Mouse (Mus musculus): Measurements from ENCODE around the gene Ccr1. TPM values are rescaled to one million over a fixed set of nuclear protein-coding genes. Genes with fewer than 3 reads are reported as not detected.

The Ccr1 gene
- total and polyA plus RNA-seq, 3 experiments: 1.6 to 4.9 (median 1.6) TPM

DNA sequence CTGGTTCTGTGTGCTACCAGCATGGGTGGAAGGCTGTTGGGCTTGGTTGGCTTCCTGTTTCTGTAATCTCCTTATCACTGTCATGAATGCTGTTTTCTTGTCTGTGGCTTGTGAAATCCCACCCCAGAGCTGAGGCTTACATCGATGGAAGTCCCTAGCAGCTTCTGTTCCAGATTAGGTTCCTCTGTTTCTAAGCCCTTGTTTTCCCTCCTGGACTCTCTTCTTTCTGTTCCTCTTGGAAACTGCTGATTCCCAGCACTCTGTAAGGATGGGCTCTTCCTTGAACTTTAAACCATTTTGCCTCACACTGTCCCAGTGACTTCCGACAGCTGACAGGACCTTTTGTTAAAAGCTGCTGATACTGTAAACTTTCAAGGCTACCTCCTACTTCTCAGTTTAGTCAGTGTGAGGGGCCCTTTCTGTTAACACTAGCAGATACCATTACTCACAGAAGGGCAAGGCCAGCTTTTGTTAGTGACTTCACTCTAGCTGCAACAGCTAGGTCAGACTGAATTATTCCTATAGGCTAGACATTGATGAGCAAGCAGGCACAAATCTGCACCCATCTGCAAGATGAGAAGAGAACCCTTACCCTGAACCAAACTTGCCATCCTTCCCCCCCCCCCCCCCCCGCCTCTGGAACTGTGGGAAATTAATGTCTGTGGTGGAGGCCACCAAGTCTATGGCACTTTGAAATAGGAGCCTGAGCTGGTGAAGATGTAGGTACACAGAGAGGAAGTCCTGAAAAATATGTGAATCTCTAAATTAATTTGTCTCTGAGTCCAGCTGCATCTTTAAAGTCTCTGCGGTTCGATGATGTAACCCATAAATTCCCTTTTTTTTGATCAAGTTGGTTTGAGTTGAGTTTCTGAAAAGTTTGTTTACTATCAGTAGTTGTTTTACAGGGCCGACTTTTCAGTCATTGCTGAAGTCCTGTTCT is 36.5 kb downstream of the Ccr1 start:
- Histone ChIP-seq H3K9me3 (replicated peaks; ENCODE audit: low read length) (no peaks in the 10 kb centered on the region), H3K36me3 (replicated peaks in 1 of 2; ENCODE audit: control insufficient read depth in 1 of 2, insufficient read depth in 1 of 2, low read length in 1 of 2) (no peaks in the 10 kb centered on the region), H3K9ac (ENCODE audit: insufficient read depth, low read depth) (0 out of 2 replicates have a peak overlapping the region, but pooled peaks have one; percentile 3), H3K4me3 (replicated peaks in 1 of 3; ENCODE audit: low read depth in 2 of 3, low read length in 2 of 3, poor library complexity in 1 of 3) (no peak overlapping the region), H3K27me3 (replicated peaks) (no peaks in the 10 kb centered on the region), H3K27ac (ENCODE audit: insufficient read depth, low read depth) (no peak overlapping the region; the same call in 1 of the 2 replicates), H3K79me2 (replicated peaks; ENCODE audit: control insufficient read depth, extremely low read depth, insufficient read depth, poor library complexity, severe bottlenecking) (no peaks in the 10 kb centered on the region), H3K4me2 (ENCODE audit: insufficient read depth, low read depth, poor library complexity, severe bottlenecking) (no peak overlapping the region), H3K4me1 (ENCODE audit: control insufficient read depth in 1 of 2, insufficient read depth in 2 of 2) (peaks cover 31 to 63% of the 10 kb centered on the region in 2 experiments)
- in situ Hi-C loops (cut with MboI; ENCODE audit: low pct_ligation_motif_present, low pct_unique_long_range_greater_than_20kb, low sequenced_read_pairs) (no loop called here), dilution Hi-C loops (cut with MboI; ENCODE audit: extremely low pct_ligation_motif_present, extremely low pct_unique_long_range_greater_than_20kb, low sequenced_read_pairs) (no loop called here)
- DNase-seq (ENCODE audit: extremely low read depth): no peak
- TF ChIP-seq MAZ (IDR thresholded peaks at IDR 0.05; ENCODE audit: low read depth, low read length) (no peak), MEF2A (IDR thresholded peaks at IDR 0.05; ENCODE audit: borderline replicate concordance, low read depth, low read length) (no peak), ZC3H11A (IDR thresholded peaks at IDR 0.05; ENCODE audit: low read depth, low read length) (no peak), GABPA (IDR thresholded peaks at IDR 0.05; ENCODE audit: insufficient replicate concordance, low read depth, low read length) (no peak), CTCF (conservative IDR thresholded peaks at IDR 0.05 in 1 of 2, IDR thresholded peaks at IDR 0.05 in 1 of 2; ENCODE audit: low read depth in 2 of 2, low read length in 2 of 2) (no peak), SMC3 (IDR thresholded peaks at IDR 0.05; ENCODE audit: low read depth, low read length) (no peak), ZKSCAN1 (IDR thresholded peaks at IDR 0.05; ENCODE audit: borderline replicate concordance, low read depth, low read length) (no peak), NRF1 (IDR thresholded peaks at IDR 0.05; ENCODE audit: low read depth, low read length) (no peak), E2F4 (IDR thresholded peaks at IDR 0.05; ENCODE audit: insufficient replicate concordance, low read depth, low read length) (no peak), ZMIZ1 (IDR thresholded peaks at IDR 0.05; ENCODE audit: low read depth, low read length) (no peak), KAT2A (IDR thresholded peaks at IDR 0.05; ENCODE audit: insufficient replicate concordance, low read length) (no peak), JUND (conservative IDR thresholded peaks at IDR 0.05; ENCODE audit: low read depth, low read length) (no peak), CHD1 (IDR thresholded peaks at IDR 0.05; ENCODE audit: low read depth, low read length) (no peak)

DNA sequence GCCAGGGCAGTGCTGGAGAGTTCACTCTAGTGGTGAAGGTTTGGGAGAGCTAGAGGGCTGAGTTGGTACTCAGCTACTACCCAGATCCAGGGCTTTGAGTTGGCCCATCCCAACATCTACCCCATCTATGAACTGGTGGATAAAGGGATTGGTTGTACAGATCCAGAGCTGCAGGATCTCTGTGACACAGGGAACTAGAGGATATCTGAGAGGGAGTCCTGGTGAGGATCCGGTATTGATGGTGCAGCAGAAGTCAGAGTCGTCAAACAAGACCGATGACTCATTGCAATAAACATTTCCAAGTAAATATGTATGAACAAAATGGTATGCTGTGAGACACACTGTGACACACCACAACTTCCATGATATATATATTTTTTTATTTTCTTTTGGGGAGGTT is 37.6 kb downstream of the Ccr1 start:
- Histone ChIP-seq H3K4me1 (ENCODE audit: control insufficient read depth in 1 of 2, insufficient read depth in 2 of 2) (peaks cover 29 to 61% of the 10 kb centered on the region in 2 experiments), H3K9ac (ENCODE audit: insufficient read depth, low read depth) (no peak overlapping the region), H3K4me2 (ENCODE audit: insufficient read depth, low read depth, poor library complexity, severe bottlenecking) (no peak overlapping the region), H3K9me3 (replicated peaks; ENCODE audit: low read length) (no peaks in the 10 kb centered on the region), H3K79me2 (replicated peaks; ENCODE audit: control insufficient read depth, extremely low read depth, insufficient read depth, poor library complexity, severe bottlenecking) (no peaks in the 10 kb centered on the region), H3K27ac (ENCODE audit: insufficient read depth, low read depth) (no peak overlapping the region), H3K36me3 (replicated peaks in 1 of 2; ENCODE audit: control insufficient read depth in 1 of 2, insufficient read depth in 1 of 2, low read length in 1 of 2) (no peaks in the 10 kb centered on the region), H3K27me3 (replicated peaks) (no peaks in the 10 kb centered on the region), H3K4me3 (replicated peaks in 1 of 3; ENCODE audit: low read depth in 2 of 3, low read length in 2 of 3, poor library complexity in 1 of 3) (no peak overlapping the region)
- in situ Hi-C loops (cut with MboI; ENCODE audit: low pct_ligation_motif_present, low pct_unique_long_range_greater_than_20kb, low sequenced_read_pairs): no loop called here
- no peak for DNase-seq (ENCODE audit: extremely low read depth)
- dilution Hi-C loops (cut with MboI; ENCODE audit: extremely low pct_ligation_motif_present, extremely low pct_unique_long_range_greater_than_20kb, low sequenced_read_pairs): no loop called here
- no peak for TF ChIP-seq MAFK (IDR thresholded peaks at IDR 0.05; ENCODE audit: insufficient replicate concordance, low read length)
- TF ChIP-seq POLR2AphosphoS2 (IDR thresholded peaks at IDR 0.05; ENCODE audit: low read depth, low read length): no peak
- TF ChIP-seq RCOR1 (conservative IDR thresholded peaks at IDR 0.05; ENCODE audit: low read depth, low read length): no peak
